Mouse (Mus musculus) urinary bladder, adult 18-20 months (tissue): ENCODE data around the gene Ganab.
"Not testable (repeated sequence)": the region's sequence is repeated elsewhere in the genome, so short reads cannot be mapped to it uniquely, and the experiment has no call there.

Experiments
- DNase-seq, 2 experiments: peaks; one replicate each; pipeline ENCODE4 v3.0.0; 2022; ENCODE audit warnings: low spot score in 2 of 2, mixed read lengths in 2 of 2

The Ganab gene

GRCm38 (mm10) chr19:8897865-8898495 is at the start of gene Ganab:
Gene Ganab, plus strand, starts transcription at chr19:8898071.
- peak; percentile 89 to 95 for DNase-seq

- no peak for DNase-seq
These were observed 49.5 kb upstream of the Ganab start for GRCm38 (mm10) chr19:8848356-8848755.

- peak in 1 of 2 experiments; percentile 58 for DNase-seq
These were observed 47.4 kb upstream of the Ganab start, which contains the start of gene Lrrn4cl for GRCm38 (mm10) chr19:8850402-8850901. Gene Lrrn4cl, plus strand, starts transcription at chr19:8850768.

- no peak for DNase-seq
These were observed 46.2 kb upstream of the Ganab start for GRCm38 (mm10) chr19:8851639-8852038.

GRCm38 (mm10) chr19:8852236-8852928 is 45.5 kb upstream of the Ganab start:
- DNase-seq: no peak

- DNase-seq: no peak
These were observed 44.8 kb upstream of the Ganab start for GRCm38 (mm10) chr19:8853117-8853516.

GRCm38 (mm10) chr19:8857689-8858088 is 40.2 kb upstream of the Ganab start:
- DNase-seq: no peak

- DNase-seq: no peak
These were observed 38.9 kb upstream of the Ganab start for GRCm38 (mm10) chr19:8859018-8859417.

GRCm38 (mm10) chr19:8864265-8864664 is 33.6 kb upstream of the Ganab start:
- no peak for DNase-seq

GRCm38 (mm10) chr19:8870381-8870780 is 27.5 kb upstream of the Ganab start:
- DNase-seq: not testable (repeated sequence)

- no peak for DNase-seq
These were observed 27.0 kb upstream of the Ganab start for GRCm38 (mm10) chr19:8870838-8871237.

- peak; percentile 98 for DNase-seq
These were observed 26.3 kb upstream of the Ganab start, which contains the start of gene Ubxn1 for GRCm38 (mm10) chr19:8871267-8872186. Gene Ubxn1, plus strand, starts transcription at chr19:8871496.

- DNase-seq: no peak
These were observed 25.5 kb upstream of the Ganab start for GRCm38 (mm10) chr19:8872266-8872840.

GRCm38 (mm10) chr19:8875031-8875430 is 22.8 kb upstream of the Ganab start:
- no peak for DNase-seq

GRCm38 (mm10) chr19:8880311-8881033 is 17.4 kb upstream of the Ganab start, which contains the start of gene Uqcc3:
Gene Uqcc3, minus strand, starts transcription at chr19:8880923.
- peak; percentile 78 to 86 for DNase-seq

GRCm38 (mm10) chr19:8881034-8881392 is 16.9 kb upstream of the Ganab start:
- no peak for DNase-seq

GRCm38 (mm10) chr19:8883616-8884015 is 14.3 kb upstream of the Ganab start, which contains the start of the genes Lbhd1 and Gm49403:
Gene Lbhd1, plus strand, starts transcription at chr19:8883732.
Gene Gm49403, plus strand, starts transcription at chr19:8883930.
- no peak for DNase-seq

- DNase-seq: no peak
These were observed 10.8 kb upstream of the Ganab start for GRCm38 (mm10) chr19:8886916-8887584.

GRCm38 (mm10) chr19:8887585-8888463 is 10.0 kb upstream of the Ganab start:
- no peak for DNase-seq
